Mouse (Mus musculus) myocyte (in vitro differentiated cells): Measurements from ENCODE around the gene Tacc2.

Experiments
- CEBPB ChIP-seq: IDR thresholded peaks from 2 replicates; pipeline ENCODE4 v1.6.1; 2011; ENCODE audit warnings: mild to moderate bottlenecking, moderate library complexity; ENCODE audit not compliant: poor library complexity, insufficient read depth, severe bottlenecking
- E2F4 ChIP-seq: IDR thresholded peaks from one replicate; pipeline ENCODE4 v1.6.1; 2011; ENCODE audit warnings: mild to moderate bottlenecking, control low read depth, moderate library complexity; ENCODE audit not compliant: insufficient read depth
- MAX ChIP-seq: IDR thresholded peaks from one replicate; pipeline ENCODE4 v1.6.1; 2011; ENCODE audit warnings: low read depth, mild to moderate bottlenecking, control low read depth
- MYOD1 ChIP-seq, 3 experiments: IDR thresholded peaks; one replicate each; pipeline ENCODE4 v1.6.1; 2011; ENCODE audit warnings: control low read depth in 2 of 3, low read depth in 2 of 3, mild to moderate bottlenecking in 2 of 3, moderate library complexity in 1 of 3; ENCODE audit not compliant: insufficient read length in 2 of 3, control insufficient read depth in 1 of 3
- MYOG ChIP-seq, 3 experiments: IDR thresholded peaks; one replicate each; pipeline ENCODE4 v1.6.1; 2011; ENCODE audit warnings: control low read depth in 2 of 3, low read depth in 2 of 3, mild to moderate bottlenecking in 2 of 3; ENCODE audit not compliant: insufficient read length in 2 of 3, control insufficient read depth in 1 of 3, insufficient read depth in 1 of 3
- POLR2A ChIP-seq: IDR thresholded peaks from one replicate; pipeline ENCODE4 v1.6.1; 2011; ENCODE audit warnings: low read depth, mild to moderate bottlenecking, control low read depth, moderate library complexity; ENCODE audit not compliant: insufficient read length
- POLR2AphosphoS2 ChIP-seq: IDR thresholded peaks from one replicate; pipeline ENCODE4 v1.6.1; 2011; ENCODE audit warnings: low read depth, control low read depth; ENCODE audit not compliant: insufficient read length
- SRF ChIP-seq: IDR thresholded peaks from one replicate; pipeline ENCODE4 v1.6.1; 2011; ENCODE audit warnings: low read depth; ENCODE audit not compliant: control insufficient read depth, insufficient read length
- TCF12 ChIP-seq: IDR thresholded peaks from one replicate; pipeline ENCODE4 v1.6.1; 2011; ENCODE audit warnings: mild to moderate bottlenecking, control low read depth; ENCODE audit not compliant: poor library complexity, insufficient read depth, severe bottlenecking
- TCF3 ChIP-seq: IDR thresholded peaks from one replicate; pipeline ENCODE4 v1.6.1; 2011; ENCODE audit warnings: low read depth, control low read depth; ENCODE audit not compliant: insufficient read length
- USF1 ChIP-seq: IDR thresholded peaks from one replicate; pipeline ENCODE4 v1.6.1; 2011; ENCODE audit warnings: low read depth, mild to moderate bottlenecking, control low read depth, moderate library complexity

DNA sequence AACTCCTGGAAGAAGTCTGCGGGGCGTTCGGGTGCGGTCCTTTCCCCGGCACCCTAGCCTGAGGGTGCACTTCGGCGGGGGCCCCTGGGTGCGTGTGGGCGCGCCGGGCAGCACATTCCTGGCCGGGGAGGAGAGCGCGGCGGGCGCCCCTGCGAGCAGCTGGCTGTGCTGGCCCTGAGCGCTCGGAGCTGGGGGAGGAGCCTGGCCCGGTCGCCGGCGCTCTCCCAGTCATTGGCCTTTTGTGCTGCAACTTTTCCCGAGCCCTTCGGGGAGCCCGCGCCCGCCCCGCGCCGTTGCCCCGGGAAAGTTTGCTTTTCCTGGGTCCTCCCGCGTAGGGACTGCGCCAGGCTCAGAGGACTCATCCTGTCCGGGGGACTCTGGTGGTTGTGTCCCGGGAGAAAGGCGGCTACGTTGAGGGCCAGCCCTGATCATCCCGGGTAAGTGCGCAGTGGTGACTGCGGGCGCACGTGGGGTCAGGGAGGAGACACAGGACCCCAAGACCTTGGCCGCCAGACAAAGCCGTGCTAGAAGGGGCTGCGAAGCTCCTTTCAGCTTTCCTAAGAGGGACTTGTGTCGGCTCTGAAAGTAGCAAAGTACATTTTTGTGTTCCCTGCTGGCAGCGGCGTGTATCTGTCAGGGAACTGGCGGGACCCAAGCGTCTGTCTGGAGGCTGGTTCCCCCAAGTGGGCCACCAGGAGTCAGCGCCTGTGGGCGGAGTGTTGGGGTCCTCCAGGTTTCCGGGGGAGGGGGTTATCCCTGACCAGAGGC, 68.9 kb downstream of the Tacc2 start:
- TF ChIP-seq CEBPB (no peak), POLR2A (peak; percentile 61), USF1 (no peak), SRF (no peak), TCF12 (no peak), E2F4 (no peak), MYOG (IDR thresholded peaks at IDR 0.05; ENCODE audit: control insufficient read depth in 1 of 3, insufficient read depth in 1 of 3, insufficient read length in 2 of 3, low read depth in 2 of 3) (peak in 2 of 3 experiments; percentile 91 to 97), TCF3 (peak; percentile 66), POLR2AphosphoS2 (peak; percentile 55), MAX (no peak), MYOD1 (IDR thresholded peaks at IDR 0.05; ENCODE audit: control insufficient read depth in 1 of 3, insufficient read length in 2 of 3, low read depth in 2 of 3) (peak in 2 of 3 experiments; percentile 75 to 91)
